Mouse (Mus musculus): Measurements from ENCODE around the gene Nsun2.

DNA sequence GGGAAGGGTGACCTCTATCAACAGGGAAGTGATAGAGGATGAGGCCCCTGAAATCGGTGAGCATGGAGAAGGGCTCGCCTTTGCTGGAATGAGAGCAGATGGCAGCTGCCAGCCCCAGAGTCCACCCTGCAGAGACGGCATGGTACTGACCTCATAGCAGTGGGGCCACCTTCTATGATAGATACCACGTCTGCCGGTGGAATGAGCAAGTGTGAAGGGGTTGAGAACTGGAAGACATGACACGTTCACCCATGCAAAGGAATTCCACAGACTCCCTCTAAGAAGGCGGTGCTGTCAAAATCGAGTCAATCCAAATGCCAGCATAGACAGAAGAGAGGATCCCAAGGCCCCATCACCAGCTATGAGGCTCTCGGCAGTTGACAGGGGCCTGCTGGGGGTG lies 20.7 kb downstream of the Nsun2 start:
- TF ChIP-seq CTCF (IDR thresholded peaks at IDR 0.05; ENCODE audit: low read depth), result no peak
- TF ChIP-seq EP300 (IDR thresholded peaks at IDR 0.05; ENCODE audit: low read depth), result no peak
